Mouse (Mus musculus): ENCODE data around the gene Pde7b. TPM values are rescaled to one million over a fixed set of nuclear protein-coding genes. Genes with fewer than 3 reads are reported as not detected.

The Pde7b gene
- polyA plus RNA-seq, 1 experiment from 2014 or later, result 1.3 TPM

DNA sequence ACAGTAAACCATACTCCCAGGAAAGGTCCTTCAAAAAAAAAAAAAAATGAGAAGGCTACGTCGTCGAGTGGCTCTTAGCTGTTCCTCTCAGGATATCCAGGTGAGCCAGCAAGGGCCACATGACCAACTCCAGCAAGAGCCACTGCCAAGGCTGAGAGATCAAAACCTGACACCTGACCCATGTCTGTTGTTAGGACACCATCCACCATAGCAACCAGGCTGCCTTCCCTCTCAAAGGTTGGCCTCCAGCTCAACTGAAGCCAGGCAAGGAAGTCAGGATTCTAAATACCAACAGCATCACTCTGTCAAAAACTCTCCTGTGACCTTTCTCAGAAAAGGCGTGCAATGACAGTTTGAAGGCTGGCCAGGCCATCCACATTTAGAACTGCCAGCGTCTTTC is 211.4 kb downstream of the Pde7b start:
- no peak for DNase-seq (ENCODE audit: low spot score)
- Histone ChIP-seq H3K27ac (ENCODE audit: low read depth, low read length) (no peak overlapping the region), H3K4me3 (ENCODE audit: low read depth, low read length) (no peak overlapping the region), H3K27me3 (replicated peaks; ENCODE audit: control insufficient read depth, insufficient read depth, low read length) (no peaks in the 10 kb centered on the region), H3K9ac (ENCODE audit: low read depth, low read length) (no peak overlapping the region), H3K4me1 (replicated peaks; ENCODE audit: control insufficient read depth, insufficient read depth, low read length) (no peaks in the 10 kb centered on the region), H3K9me3 (ENCODE audit: control insufficient read depth, low read length) (no peaks in the 10 kb centered on the region), H3K36me3 (ENCODE audit: control insufficient read depth, insufficient read depth, low read length) (no peaks in the 10 kb centered on the region), H3K4me2 (no peak overlapping the region)
- no peak for ATAC-seq (replicated peaks; ENCODE audit: low FRiP score)
- 88% methylated on average over 5 of the region's 5 CpGs for WGBS

DNA sequence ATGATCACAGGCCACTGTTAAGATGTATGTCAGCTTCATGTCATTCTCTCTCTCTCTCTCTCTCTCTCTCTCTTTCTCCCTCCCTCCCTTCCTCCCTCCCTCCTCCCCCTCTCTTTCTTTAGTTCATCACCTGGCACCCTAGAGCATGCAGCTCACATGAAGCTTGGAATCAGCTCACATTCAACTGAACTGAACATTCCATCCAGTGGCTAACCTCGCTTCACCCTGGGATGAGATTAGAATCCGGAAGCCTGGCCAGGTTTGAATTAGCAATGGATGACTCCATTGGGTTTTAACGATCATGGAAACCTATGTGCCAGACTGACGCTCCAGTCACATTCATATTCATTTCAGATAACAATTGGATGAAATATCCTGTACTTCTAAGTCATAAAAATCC is 215.1 kb downstream of the Pde7b start:
- H3K27me3 ChIP-seq (replicated peaks; ENCODE audit: control insufficient read depth, insufficient read depth, low read length), result no peaks in the 10 kb centered on the region
- WGBS, result 85% methylated on average over 4 of the region's 4 CpGs
- no peak overlapping the region for H3K4me2 ChIP-seq
- H3K4me1 ChIP-seq (replicated peaks; ENCODE audit: control insufficient read depth, insufficient read depth, low read length), result no peaks in the 10 kb centered on the region
- no peaks in the 10 kb centered on the region for H3K9me3 ChIP-seq (ENCODE audit: control insufficient read depth, low read length)
- H3K4me3 ChIP-seq (ENCODE audit: low read depth, low read length), result no peak overlapping the region
- H3K36me3 ChIP-seq (ENCODE audit: control insufficient read depth, insufficient read depth, low read length), result no peaks in the 10 kb centered on the region
- no peak overlapping the region for H3K27ac ChIP-seq (ENCODE audit: low read depth, low read length)
- ATAC-seq (replicated peaks; ENCODE audit: low FRiP score) (no peak), DNase-seq (ENCODE audit: low spot score) (no peak)
- H3K9ac ChIP-seq (ENCODE audit: low read depth, low read length), result no peak overlapping the region

DNA sequence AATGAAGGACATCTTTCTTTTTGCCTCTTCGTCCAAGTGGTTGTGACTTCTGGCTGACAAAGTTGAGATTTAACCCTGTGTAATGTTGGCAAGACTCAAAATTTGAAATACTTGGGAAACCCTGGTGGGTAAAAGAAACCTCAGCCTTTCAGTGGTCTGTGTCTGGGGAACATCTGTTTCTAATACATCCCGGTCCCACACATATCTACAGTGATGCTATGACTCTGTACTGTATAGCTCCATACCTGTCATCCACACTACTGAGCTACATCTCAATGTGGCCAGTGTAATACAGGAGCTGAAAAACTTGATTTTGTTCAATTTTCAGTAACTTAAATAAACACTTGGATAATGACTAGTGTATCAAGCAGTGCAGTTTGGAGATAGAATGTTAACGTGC is 216.4 kb downstream of the Pde7b start:
- no peaks in the 10 kb centered on the region for H3K36me3 ChIP-seq (ENCODE audit: control insufficient read depth, insufficient read depth, low read length)
- H3K27ac ChIP-seq (ENCODE audit: low read depth, low read length), result no peak overlapping the region
- H3K4me2 ChIP-seq, result no peak overlapping the region
- DNase-seq (ENCODE audit: low spot score) (no peak), ATAC-seq (replicated peaks; ENCODE audit: low FRiP score) (no peak)
- no peaks in the 10 kb centered on the region for H3K9me3 ChIP-seq (ENCODE audit: control insufficient read depth, low read length)
- no peaks in the 10 kb centered on the region for H3K4me1 ChIP-seq (replicated peaks; ENCODE audit: control insufficient read depth, insufficient read depth, low read length)
- 73% methylated on average over 3 of the region's 3 CpGs for WGBS
- H3K4me3 ChIP-seq (ENCODE audit: low read depth, low read length), result no peak overlapping the region
- no peaks in the 10 kb centered on the region for H3K27me3 ChIP-seq (replicated peaks; ENCODE audit: control insufficient read depth, insufficient read depth, low read length)
- H3K9ac ChIP-seq (ENCODE audit: low read depth, low read length), result no peak overlapping the region

DNA sequence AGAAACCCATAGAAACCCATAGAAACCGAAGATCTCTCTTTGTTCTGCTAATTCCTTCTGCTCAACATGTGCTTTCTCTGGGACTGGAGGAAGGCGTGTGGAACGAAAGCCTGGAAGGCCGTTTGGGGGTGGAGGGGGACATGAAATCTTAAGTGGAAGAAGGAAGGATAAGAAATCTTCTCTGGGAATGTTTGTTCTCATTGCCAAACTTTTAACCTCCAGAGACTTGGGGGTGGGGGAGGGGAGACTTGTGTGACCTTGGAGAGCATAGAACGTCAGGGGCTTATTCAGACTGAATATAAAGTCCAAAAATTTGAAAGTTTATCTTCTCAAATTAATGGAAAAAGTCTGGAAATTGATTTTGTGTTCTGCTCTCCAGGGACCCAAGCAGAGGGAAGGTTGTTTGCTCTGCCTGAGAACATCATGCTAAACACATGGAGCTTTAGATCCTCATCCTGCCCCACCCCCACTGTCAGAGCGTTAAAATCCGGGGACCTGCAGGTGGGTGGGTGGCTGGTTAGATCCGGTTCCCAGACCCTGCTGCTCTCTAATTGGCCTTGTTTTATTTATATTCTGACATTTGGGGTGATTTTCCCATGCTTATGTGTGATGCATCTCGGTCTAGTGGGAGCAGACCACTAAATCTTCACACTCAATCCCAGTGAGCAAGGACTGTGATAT is 217.0 kb downstream of the Pde7b start:
- H3K27ac ChIP-seq (ENCODE audit: low read depth, low read length), result no peak overlapping the region
- ATAC-seq (replicated peaks; ENCODE audit: low FRiP score), result no peak

DNA sequence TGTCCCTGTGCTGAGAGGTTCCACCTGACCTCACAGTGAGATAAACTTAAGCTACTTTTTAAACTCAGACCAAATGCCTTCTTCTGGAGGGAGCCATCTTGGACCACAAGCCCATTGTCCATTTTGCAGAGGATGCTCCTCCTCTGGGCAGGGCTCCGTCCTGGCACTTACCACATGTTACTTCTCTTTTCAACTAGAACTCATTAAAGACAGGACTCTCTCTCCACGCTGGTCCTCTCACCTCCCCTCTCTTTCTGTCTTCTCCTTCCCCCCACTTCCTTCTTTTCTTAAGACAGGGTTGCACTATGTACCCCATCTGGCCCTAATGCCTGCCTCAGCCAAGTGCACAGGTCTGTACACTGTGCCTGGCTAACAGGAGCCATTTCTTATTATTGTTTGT is 217.8 kb downstream of the Pde7b start:
- H3K9ac ChIP-seq (ENCODE audit: low read depth, low read length), result no peak overlapping the region
- DNase-seq (ENCODE audit: low spot score) (no peak), ATAC-seq (replicated peaks; ENCODE audit: low FRiP score) (no peak)
- H3K4me3 ChIP-seq (ENCODE audit: low read depth, low read length), result no peak overlapping the region
- no peaks in the 10 kb centered on the region for H3K27me3 ChIP-seq (replicated peaks; ENCODE audit: control insufficient read depth, insufficient read depth, low read length)
- H3K27ac ChIP-seq (ENCODE audit: low read depth, low read length), result no peak overlapping the region
- H3K36me3 ChIP-seq (ENCODE audit: control insufficient read depth, insufficient read depth, low read length), result no peaks in the 10 kb centered on the region
- H3K4me1 ChIP-seq (replicated peaks; ENCODE audit: control insufficient read depth, insufficient read depth, low read length), result no peaks in the 10 kb centered on the region
- 65% methylated on average over 2 of the region's 2 CpGs for WGBS
- no peaks in the 10 kb centered on the region for H3K9me3 ChIP-seq (ENCODE audit: control insufficient read depth, low read length)
- no peak overlapping the region for H3K4me2 ChIP-seq

More for the DNA sequence above, 217.0 kb downstream of the Pde7b start:
- H3K9ac ChIP-seq (ENCODE audit: low read depth, low read length), result no peak overlapping the region
- H3K27me3 ChIP-seq (replicated peaks; ENCODE audit: control insufficient read depth, insufficient read depth, low read length), result no peaks in the 10 kb centered on the region
- 57% methylated on average over 9 of the region's 9 CpGs for WGBS
- no peaks in the 10 kb centered on the region for H3K4me1 ChIP-seq (replicated peaks; ENCODE audit: control insufficient read depth, insufficient read depth, low read length)
- no peak overlapping the region for H3K4me3 ChIP-seq (ENCODE audit: low read depth, low read length)
- no peaks in the 10 kb centered on the region for H3K36me3 ChIP-seq (ENCODE audit: control insufficient read depth, insufficient read depth, low read length)
- no peak overlapping the region for H3K4me2 ChIP-seq
- no peak for DNase-seq (ENCODE audit: low spot score)
- H3K9me3 ChIP-seq (ENCODE audit: control insufficient read depth, low read length), result no peaks in the 10 kb centered on the region

DNA sequence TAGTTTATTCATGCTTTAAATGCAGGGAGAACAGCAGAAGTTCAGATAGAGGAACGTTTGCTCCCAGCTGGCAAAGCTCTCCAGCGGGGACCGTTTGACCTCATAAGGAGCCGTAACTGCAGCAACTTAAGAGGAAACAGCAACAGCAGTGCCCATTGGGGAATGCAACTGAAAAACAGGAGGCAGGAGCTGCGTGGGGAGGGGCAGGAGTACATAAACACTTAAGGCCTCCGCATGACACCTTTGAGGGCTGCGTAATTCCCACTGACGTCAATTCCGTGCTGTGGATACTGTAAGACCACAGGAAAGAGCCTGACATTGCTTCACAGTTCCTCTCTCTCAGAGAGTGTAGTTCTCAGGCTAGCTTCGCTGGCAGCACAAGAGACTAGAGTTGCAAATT is 219.4 kb downstream of the Pde7b start:
- ATAC-seq (replicated peaks; ENCODE audit: low FRiP score), result no peak
- Histone ChIP-seq H3K27ac (ENCODE audit: low read depth, low read length) (no peak overlapping the region), H3K4me2 (no peak overlapping the region), H3K9me3 (ENCODE audit: control insufficient read depth, low read length) (no peaks in the 10 kb centered on the region), H3K36me3 (ENCODE audit: control insufficient read depth, insufficient read depth, low read length) (no peaks in the 10 kb centered on the region), H3K4me1 (replicated peaks; ENCODE audit: control insufficient read depth, insufficient read depth, low read length) (no peaks in the 10 kb centered on the region), H3K9ac (ENCODE audit: low read depth, low read length) (no peak overlapping the region), H3K4me3 (ENCODE audit: low read depth, low read length) (no peak overlapping the region), H3K27me3 (replicated peaks; ENCODE audit: control insufficient read depth, insufficient read depth, low read length) (no peaks in the 10 kb centered on the region)
- no peak for DNase-seq (ENCODE audit: low spot score)
- 71% methylated on average over 10 of the region's 10 CpGs for WGBS

DNA sequence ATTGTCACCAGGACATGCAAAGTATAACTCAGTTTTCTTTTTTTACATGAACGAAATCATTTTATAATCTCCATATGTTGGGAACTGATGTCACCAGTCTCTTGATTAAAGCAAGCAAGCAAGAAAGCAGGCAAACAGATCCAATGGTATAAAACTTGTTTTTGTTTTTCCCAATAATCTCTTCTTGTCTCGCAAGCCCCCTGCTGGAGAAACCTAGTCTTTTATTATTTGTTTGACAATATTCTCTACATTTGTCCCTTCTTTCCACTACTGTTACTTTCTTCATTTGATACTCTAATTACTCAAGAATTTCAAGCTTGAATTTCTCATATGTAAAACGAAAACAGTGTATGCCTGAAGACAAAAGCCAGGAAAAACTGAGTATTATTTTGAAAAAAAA is 220.1 kb downstream of the Pde7b start:
- H3K4me3 ChIP-seq (ENCODE audit: low read depth, low read length), result no peak overlapping the region
- no peaks in the 10 kb centered on the region for H3K27me3 ChIP-seq (replicated peaks; ENCODE audit: control insufficient read depth, insufficient read depth, low read length)
- no peak for ATAC-seq (replicated peaks; ENCODE audit: low FRiP score)
- no peaks in the 10 kb centered on the region for H3K36me3 ChIP-seq (ENCODE audit: control insufficient read depth, insufficient read depth, low read length)
- no peak overlapping the region for H3K4me2 ChIP-seq
- DNase-seq (ENCODE audit: low spot score), result no peak
- no peak overlapping the region for H3K27ac ChIP-seq (ENCODE audit: low read depth, low read length)
- 72% methylated on average over 3 of the region's 3 CpGs for WGBS
- no peaks in the 10 kb centered on the region for H3K9me3 ChIP-seq (ENCODE audit: control insufficient read depth, low read length)
- no peaks in the 10 kb centered on the region for H3K4me1 ChIP-seq (replicated peaks; ENCODE audit: control insufficient read depth, insufficient read depth, low read length)
- H3K9ac ChIP-seq (ENCODE audit: low read depth, low read length), result no peak overlapping the region

DNA sequence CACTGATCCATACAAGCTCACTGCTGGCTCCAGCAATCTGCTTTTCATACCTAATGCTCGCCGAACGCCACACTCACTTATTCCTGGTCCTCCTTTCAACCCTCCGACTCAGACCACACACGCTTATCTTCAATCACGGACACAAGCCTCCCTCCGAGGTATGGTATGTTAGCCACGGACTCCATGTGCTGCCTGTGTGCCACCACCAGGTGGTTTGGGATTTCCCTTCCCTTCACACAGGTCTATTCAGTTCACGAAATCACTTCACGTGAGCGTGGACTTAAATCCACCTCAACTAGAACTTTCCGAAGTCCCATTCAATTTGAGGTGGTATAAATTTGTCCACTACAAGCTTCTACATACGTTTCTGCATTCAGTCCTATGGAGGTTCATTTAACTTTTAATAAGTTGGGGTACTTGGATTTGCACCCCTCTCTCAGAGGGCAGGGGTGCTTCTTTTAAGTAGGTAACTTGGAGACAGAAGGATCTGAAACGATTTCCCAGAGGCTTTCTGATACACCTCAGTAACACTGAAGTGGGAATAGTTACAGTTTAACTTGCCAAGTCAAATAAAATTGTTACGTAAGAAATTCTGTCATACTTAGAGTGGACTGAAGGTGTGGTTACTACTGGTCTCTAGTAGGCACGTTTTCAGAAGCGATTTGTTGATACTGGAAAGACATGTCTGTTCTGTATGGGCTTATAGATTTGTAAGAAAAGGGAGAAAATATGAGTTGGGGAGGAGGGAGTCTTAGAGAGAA is 221.4 kb downstream of the Pde7b start:
- Histone ChIP-seq H3K4me1 (replicated peaks; ENCODE audit: control insufficient read depth, insufficient read depth, low read length) (no peaks in the 10 kb centered on the region), H3K9me3 (ENCODE audit: control insufficient read depth, low read length) (no peaks in the 10 kb centered on the region), H3K4me2 (no peak overlapping the region), H3K27me3 (replicated peaks; ENCODE audit: control insufficient read depth, insufficient read depth, low read length) (no peaks in the 10 kb centered on the region), H3K36me3 (ENCODE audit: control insufficient read depth, insufficient read depth, low read length) (no peaks in the 10 kb centered on the region), H3K27ac (ENCODE audit: low read depth, low read length) (no peak overlapping the region), H3K4me3 (ENCODE audit: low read depth, low read length) (no peak overlapping the region), H3K9ac (ENCODE audit: low read depth, low read length) (no peak overlapping the region)
- WGBS, result 79% methylated on average over 17 of the region's 17 CpGs
- DNase-seq (ENCODE audit: low spot score), result no peak
- ATAC-seq (replicated peaks; ENCODE audit: low FRiP score), result no peak

DNA sequence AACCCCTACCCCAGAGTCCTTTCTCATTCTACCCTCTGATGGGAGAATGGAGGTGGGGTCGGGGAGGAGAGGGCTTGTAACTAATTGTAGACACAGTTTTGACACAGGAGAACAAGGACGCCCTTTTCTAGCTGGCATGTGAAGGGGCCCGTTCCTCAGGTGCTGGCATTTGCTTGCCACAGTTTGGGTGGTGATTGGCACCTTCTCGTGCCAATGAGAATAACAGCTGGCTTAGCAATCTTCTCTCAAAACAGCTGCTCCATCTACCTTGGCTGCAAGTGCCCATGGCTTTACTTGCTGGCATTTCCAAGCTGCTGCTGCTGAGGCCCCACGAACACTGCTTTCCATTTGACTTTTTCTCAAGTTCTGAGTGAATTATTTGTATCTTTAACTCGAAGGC is 223.7 kb downstream of the Pde7b start:
- no peaks in the 10 kb centered on the region for H3K4me1 ChIP-seq (replicated peaks; ENCODE audit: control insufficient read depth, insufficient read depth, low read length)
- no peaks in the 10 kb centered on the region for H3K9me3 ChIP-seq (ENCODE audit: control insufficient read depth, low read length)
- no peak overlapping the region for H3K27ac ChIP-seq (ENCODE audit: low read depth, low read length)
- no peaks in the 10 kb centered on the region for H3K36me3 ChIP-seq (ENCODE audit: control insufficient read depth, insufficient read depth, low read length)
- ATAC-seq (replicated peaks; ENCODE audit: low FRiP score), result no peak
- no peak overlapping the region for H3K4me3 ChIP-seq (ENCODE audit: low read depth, low read length)
- DNase-seq (ENCODE audit: low spot score), result no peak
- no peaks in the 10 kb centered on the region for H3K27me3 ChIP-seq (replicated peaks; ENCODE audit: control insufficient read depth, insufficient read depth, low read length)
- no peak overlapping the region for H3K4me2 ChIP-seq
- H3K9ac ChIP-seq (ENCODE audit: low read depth, low read length), result no peak overlapping the region
- WGBS, result 72% methylated on average over 6 of the region's 6 CpGs

Data from liver, embryonic 11.5 days (tissue).